Mouse (Mus musculus) kidney, postnatal 10 days (tissue): ENCODE data around the gene Itgam.

Experiments
- DNase-seq: peaks from one replicate; pipeline ENCODE4 v3.0.0; 2021; ENCODE audit warnings: mixed read lengths

The Itgam gene

DNA sequence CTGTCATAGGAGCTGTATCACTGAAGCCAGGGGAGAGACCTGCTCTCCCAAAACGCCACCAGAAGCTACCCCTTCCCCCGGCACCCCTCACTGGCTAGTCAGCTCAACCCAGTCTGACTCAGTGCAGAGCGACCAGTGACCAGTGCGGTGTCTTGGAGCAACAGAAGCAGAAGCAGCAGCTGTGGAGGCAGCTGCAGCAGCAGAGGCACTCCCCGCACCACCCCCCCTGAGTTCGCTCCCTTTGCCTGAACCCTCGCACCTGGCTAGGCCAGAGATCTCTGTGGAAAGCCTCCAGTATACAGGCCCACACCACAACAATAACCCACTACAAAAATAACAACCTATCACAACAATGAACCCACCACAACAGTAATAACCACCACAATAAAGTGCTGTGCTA, 3.9 kb upstream of the Itgam start:
- no peak for DNase-seq

DNA sequence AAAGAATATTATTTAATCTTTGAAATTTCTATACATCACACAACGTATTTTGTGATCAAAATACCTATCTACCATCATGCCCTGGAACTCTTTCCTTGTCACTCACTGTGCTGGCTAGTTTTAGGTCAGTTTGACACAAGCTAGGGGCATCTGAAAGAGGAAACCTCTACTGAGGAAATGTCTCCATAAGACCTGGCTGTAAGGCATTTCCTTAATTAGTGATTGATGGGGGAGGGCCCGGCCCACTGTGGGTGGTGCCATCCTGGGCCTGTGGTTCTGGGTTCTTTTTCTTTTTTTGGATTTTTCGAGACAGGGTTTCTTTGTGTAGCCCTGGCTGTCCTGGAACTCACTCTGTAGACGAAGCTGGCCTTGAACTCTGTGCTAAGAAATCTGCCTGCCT, 3.3 kb upstream of the Itgam start:
- no peak for DNase-seq

DNA sequence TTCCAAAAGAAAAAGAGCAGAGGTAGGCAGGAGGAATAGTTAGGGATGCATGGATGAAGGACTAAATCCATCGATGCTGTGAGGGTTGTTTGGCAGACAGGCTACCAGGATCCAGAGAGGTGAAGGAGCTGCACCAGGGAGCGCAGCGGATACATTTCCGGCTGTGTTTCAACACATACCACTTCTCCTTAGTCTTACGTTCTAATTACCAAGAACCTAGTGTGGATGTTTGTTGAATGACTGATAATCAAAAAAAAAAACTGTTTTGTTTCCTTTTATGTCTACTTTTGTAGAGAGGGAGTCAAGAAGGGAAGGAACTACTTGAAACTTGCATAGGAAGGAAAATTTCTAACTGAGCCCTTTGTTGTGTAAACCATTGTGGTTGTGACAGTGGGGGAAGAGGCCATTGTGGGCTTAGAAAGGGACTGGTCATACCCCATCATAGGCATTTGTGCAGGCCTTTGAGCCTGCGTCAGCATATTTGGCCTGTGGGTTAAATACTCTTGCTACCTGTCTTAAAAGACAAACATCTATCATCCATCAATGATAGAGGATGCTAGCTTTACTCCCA, 856 bp downstream of the Itgam start:
- no peak for DNase-seq

DNA sequence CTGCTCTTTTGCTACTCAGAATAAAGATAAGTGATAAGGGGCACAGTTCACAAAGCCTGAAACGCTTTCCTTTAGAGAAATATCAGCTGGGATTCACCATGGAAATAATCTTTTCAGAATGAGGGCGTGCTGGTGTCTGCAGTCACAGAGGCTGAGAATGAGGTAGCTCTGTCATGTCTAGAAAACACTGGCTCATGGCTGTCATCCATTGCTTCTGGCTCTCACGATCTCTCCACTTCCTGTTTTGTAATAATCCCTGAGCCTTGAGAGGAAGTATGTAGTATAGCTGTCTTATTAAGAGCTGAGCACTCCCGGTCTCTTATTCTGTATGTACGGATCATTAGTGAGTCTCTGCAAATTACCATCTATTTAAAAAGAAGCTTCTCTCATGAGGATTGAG, 3.1 kb downstream of the Itgam start:
- no peak for DNase-seq

DNA sequence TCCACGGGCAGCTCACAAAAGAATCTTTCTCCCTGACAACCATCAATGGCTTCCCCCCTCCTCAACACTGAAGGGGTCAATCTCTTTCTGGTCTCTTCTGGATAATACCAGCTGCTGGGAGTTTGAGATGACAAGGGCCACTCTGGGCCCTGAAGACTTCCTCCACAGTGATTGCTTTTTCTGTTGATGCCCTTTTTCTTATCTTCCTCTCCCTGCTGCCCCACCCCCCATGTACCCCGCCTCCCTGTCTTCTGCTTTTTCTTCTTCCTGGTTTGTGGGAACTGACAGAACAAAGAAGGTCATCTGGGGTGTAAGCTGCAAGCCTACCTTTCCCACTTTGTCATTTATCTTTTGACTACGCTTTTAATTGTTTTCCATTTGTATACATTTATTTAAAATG, 5.4 kb downstream of the Itgam start:
- no peak for DNase-seq

DNA sequence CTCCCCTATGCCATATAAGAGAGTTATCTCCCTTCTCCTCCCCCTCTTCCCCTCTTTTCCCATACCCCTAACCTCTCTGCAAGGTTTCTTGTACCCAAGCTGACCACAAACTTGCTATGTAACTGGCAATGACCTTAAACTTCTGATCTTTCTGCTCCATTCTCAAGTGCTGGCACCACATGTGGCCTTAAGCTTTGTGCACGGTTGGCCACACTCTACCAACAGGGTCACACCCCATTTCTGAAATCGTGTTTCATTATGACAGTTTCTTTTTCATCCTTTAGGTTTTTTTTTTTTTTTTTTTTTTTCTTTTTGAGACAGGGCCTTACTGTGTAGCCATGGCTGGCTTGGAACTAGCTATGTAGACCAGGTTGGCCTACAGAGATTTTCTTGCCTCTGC, 7.4 kb downstream of the Itgam start:
- DNase-seq: no peak

DNA sequence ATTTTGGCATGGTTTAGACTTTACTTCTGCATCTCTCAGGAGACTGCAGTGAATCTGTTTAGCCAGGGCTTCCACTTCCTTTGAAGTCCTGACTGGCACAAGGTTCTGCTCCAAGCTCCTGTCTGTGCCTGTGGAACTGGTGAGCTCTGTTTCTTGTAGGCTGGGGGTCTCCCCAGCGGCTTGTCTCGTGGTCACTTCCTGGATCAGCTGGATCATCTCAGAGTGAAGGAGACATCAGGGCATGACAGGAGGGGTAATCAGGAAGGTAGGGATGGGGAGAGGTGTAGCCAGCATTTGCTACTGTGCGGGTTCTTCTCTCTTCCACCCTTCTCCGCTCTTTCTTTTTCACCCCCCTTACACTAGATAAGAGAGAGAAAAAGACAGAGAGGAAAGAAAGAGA, 9.4 kb downstream of the Itgam start:
- DNase-seq: no peak

DNA sequence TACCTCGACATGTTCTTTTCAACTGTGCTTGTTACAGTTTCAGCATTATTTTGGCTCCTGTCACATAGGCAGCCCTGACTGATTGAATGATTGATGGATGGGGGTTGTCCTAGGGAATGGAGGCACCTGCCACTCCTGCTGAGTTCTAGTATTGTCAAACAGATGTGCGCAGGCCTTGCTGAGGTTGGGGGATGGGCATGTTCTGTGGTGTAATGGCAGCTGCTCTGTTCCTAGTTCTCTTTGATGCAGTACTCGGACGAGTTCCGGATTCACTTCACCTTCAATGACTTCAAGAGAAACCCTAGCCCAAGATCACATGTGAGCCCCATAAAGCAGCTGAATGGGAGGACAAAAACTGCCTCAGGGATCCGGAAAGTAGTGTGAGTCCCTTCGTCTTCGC, 17.6 kb downstream of the Itgam start:
- DNase-seq: no peak

DNA sequence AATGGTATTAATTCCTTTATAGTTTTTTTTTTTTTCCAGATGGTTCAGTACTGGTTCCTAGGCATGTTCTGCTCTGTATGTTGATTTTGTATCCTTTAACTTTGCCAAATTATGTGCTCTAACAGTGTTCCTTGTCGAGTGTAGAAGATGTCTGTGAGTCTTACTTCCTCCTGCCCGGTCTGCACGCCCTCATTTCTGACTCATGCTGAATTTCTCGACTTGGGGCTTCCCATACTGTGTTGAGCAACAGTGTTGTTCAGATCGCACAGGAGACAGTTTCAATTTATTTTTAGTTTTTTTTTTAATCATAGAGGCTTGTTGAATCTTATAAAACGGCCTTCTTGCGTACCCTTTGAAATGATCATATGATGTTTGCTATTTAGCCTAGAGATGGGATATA, 26.7 kb downstream of the Itgam start:
- DNase-seq: no peak

DNA sequence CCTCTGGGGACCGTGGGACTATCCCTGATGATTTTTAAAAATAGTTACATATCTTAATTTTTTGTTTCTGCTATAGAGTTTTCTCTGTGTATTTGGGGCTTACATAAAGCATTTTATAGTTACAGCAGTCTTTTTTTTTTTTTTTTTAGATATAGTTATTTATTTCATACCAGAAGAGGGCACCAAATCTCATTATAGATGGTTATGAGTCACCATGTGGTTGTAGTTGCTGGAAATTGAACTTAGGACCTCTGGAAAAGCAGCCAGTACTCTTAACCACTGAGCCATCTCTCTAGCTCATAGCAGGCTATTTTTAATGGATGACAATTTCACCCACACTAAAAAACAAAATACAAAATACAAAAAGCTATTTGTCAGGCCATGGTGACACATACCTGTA, 35.7 kb downstream of the Itgam start:
- no peak for DNase-seq

DNA sequence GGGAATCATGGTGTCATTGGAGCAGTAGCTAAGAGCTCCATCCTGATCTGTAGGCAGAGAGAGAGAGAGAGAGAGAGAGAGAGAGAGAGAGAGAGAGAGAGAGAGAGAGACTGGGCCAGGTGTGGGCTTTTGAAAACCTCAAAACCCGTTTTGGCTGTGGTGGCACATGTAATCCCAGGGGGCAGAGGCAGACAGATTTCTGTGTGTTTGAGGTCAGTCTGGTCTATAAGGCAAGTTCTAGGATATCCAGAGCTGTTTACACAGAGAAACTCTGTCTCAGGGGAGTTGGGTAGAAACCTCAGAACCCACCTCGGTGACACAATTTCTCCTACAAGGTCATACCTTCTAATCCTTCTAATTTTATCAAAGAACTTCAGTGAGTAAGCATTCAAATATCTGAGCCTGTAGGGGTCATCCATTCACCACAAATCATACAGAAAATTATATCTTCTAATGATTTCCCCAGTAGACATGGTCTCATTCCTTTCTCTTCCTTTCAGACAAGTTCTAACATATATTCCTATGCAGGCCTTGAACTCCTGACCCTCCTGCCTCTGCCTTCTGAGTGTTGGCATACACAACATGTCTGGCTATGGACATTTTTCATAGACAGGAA, 38.4 kb downstream of the Itgam start:
- no peak for DNase-seq

DNA sequence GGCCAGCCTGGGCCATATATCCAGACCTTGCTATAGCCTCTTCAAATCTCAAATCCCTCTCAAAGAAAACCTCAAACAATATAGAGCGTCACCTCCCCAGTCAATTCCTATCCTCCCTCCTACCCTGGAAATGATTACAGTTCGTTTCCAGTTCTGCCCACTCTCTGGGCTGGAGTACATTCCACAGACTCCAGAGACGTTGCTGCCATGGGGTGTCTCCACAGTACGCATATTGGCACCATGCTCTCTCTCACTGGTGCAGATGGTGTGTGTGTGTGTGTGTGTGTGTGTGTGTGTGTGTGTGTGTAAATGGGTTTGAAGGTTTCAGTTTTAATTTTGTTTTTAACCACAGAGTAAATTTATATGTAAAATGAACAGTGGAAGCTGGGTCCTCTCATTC, 42.8 kb downstream of the Itgam start:
- no peak for DNase-seq

DNA sequence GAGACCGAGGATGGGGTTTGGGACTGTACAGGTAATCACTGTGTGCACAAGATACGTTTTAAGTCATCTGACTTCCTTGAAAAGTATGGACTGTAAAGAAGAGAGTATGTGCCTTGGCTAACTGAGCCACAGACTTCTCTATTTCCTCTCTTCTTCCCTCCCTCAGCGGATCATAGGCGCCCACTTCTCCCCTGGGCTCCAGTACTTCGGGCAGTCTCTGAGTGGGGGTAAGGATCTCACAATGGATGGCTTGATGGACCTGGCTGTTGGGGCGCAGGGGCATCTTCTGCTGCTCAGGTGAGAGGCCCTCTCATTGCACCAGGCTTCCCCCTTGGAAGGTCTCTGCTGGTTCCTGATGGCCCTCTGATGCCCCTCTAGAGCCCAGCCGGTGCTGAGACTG, 45.0 kb downstream of the Itgam start:
- DNase-seq: no peak

DNA sequence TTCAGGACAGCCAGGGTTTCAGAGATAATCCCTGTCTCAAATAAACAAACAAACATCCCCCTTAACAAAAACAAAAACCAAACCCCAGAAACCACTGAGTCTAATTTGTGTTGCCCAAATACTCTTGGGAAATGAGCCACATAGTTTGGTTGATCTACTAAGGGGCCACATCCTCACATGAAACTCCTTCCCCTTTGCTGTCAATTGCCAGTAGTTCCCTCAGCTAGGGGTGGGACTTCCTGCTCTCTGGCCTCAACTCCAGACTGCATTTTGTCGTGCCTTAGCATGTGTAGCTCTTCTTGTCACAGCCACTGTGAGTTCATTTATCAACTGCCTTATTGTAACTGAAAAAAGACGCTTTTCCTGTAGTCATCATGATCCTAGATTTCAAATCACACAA, 47.9 kb downstream of the Itgam start:
- DNase-seq: no peak

DNA sequence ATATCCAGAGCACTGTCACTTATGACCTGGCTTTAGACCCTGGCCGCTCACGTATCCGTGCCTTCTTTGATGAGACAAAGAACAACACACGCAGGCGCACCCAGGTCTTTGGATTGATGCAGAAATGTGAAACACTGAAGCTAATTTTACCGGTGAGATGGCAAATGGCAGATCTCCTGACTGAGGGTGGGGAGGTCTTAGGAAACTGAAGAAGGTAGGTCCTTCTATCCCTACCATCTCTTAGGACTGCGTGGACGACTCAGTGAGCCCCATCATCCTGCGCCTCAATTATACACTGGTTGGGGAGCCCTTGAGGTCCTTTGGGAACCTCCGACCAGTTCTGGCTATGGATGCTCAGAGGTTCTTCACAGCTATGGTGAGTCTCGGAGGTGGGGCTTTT, 49.7 kb downstream of the Itgam start:
- DNase-seq: no peak

DNA sequence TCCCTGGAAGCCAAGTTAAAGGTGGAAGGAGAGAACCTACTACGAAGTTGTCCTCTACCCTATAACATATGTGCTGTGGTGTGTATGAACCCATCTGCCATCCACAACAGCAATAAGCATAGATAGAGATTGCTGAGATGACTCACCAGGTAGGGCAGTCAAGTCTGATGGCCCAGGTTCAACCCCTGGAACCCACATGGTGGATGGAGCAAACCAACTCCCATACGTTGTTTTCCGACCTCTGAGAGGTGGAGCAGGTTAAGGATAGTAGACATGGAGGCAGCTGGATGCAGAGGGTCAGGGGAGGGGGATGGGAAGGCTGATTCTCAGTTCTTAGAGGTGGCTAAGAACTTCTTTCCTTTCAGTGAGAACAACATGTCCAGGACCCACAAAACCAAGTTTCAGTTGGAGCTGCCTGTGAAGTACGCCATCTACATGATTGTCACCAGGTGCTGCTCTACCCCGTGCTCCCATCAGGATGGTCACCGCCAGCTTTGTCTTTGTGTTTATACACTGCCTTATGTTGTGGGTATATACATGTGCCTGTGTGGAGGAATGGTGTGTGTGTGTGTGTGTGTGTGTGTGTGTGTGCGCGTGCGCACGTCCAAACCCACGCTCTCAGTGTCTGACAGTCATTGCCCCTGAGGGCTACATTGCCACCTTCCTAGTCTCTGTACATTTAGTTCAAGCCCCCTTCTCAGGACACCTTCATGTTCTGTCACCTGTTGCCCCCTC, 52.1 kb downstream of the Itgam start:
- no peak for DNase-seq

DNA sequence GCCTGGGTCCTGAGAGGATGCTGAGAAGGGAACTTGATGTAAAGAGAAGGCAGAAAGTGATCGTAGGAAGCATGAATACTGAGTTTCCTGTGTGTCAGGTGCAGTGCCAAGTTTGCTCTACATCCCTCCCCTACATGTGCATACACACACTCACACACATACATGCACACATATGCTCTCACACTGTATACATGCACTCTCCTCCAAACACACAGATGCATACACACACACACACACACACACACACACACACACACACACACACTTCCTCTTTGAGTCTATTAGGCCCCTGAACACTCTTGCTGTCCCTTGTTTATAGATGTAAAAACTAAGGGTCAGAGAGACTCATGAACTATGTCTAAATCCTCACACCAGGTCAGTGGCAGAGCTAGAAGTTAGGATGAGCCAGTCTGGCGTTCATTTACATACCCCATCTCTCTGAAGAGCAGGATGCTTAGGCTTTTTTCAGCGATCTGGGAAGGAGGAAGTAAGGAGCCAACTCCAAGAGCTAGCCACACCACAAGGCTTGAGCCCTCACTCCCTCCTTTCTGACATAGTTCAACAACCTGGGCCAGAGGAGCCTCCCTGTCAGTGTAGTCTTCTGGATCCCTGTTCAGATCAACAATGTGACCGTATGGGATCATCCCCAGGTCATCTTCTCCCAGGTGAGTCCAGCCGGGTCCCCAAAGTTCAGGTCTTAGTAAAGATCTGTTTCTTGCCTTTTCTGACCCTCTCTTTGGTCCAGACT, 52.9 kb downstream of the Itgam start:
- no peak for DNase-seq

DNA sequence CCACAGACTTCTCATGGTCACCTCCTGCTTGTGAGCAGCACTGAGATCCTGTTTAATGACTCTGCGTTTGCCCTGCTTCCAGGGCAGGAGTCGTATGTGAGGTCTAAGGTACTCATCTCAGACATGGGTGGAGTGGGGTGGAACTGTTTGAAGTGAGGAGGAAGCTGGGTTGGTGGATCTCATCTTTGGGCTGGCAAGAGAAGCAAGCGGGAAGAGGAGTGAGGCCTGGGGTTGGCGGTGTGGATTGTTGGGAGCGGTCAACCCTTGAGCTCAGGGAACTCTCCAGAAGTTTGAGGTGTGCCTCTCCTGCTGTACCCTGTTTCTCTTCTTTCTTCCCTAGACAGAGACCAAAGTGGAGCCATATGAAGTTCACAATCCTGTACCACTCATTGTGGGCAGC, 54.0 kb downstream of the Itgam start:
- no peak for DNase-seq

DNA sequence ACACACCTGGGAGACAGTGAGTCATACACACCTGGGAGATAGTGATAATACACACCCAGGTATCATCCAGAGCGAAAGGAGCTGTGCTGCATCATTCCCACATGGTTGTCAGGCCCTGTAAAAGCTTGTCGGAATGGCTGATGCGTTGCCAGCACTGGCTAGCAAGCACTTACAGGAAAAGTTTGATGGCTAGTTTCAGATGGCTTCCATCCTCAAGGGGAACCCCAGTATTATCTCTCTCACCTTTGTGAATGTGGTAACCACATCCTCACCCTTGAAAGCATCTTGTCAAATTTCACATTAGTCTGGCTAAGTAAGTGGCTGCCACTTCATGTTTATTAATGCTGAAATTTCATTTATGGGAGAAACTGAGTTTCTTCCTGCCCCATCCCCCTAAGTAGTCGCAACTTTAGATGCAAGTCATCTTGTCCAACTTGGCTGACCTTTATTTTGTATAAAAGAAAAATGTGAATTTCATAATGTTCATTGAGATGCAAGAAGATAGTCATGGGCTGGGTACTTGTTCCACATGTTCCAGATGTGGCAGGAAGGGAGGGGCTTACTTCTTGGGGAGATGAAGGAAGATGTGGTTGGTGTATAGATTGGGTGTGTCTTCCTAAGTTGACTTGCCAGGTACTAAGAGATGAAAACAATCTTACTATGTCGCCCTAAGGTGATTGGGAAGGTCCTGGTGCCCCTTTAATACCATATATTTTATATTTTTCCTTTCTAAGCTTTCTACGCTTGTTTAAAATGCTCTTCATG, 57.5 kb downstream of the Itgam start:
- DNase-seq: no peak

DNA sequence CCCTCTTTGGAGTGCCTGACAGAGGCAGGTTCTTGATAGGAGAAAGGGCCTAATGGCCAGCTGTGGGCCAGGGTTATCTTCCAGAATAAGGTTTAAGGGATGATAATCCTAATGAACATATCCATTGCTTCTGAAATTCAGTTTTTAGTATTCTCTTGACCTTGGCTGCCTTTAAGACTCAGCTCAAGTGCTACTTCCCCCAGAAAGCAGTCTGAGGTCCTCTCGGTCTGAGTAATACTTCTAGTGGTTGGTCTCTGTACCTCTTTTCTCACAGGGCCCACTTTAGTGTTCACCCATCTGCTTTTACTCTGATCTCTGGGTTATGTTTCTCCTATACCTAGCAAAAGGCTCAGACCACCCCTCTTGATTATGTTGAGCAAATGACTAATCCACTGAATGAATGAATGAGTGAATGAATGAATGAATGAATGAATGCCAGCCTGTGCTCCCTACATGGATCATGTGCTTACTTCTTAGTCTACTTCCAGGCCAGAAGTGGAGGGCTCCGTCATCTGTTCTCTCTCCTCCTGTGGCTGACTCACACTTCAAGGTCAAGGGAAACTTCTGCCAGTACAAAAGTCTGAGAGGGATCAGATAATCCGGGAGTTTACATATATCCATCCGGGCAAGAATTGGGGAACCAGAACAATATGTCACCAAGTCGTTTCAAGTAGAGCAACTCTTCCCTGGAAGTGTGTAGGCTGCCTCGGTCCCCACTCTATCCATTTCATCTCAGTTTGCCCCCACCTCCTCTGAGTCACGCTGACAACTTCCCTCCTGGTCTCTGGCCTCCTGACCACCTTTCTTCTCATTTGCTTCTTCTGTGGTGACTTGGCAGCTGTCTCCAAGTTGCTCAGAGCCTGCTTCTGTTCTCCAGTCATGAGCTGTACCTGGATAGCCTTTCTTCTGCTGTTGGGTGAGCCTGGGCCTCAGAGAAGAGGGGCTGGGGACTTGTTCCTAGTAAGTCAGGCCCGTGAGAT, 66.6 kb downstream of the Itgam start, which contains the start of gene Itgax:
TSS of gene Itgax (plus strand) at position 807 of the 980 bp plus-strand sequence.
- no peak for DNase-seq

DNA sequence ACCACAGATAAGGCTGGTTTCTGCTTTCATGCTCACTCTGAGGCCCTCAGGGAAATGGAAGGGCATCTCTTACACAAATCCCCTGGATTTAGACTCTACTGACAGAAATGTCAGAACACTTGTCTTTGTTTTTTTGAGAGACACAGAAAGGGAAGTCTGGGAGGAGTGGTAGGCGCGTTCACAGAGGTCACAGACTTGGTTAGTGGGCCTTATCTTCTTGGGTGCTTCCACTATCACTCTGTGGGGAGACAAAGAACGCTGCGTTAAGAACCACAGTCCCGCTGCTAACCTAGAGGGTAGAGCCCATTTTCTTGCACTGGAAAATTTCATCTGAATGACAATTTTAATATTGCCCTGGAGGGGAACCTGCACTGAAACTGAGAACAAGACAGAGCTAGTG, 69.7 kb downstream of the Itgam start:
- DNase-seq: no peak

DNA sequence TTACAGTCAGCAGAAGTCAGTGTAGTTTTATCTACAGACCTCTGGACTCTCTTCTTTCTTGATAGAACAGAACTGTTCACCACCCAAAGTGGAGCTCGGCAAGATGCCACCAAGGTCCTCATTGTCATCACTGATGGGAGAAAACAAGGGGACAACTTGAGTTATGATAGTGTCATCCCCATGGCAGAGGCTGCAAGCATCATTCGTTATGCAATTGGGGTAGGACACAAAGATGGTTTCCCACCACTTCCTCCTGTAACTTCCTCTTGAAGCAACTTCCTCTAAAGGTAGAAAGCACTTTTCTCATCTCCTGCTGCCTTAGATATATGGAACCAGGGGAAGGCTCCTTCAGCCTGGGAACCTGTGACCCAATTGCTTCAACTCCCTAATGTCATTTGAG, 71.2 kb downstream of the Itgam start:
- DNase-seq: no peak
